Mouse (Mus musculus) kidney, adult 8-10 months (tissue): ENCODE data around the gene Arhgdib.

ENCODE experiments used
- DNase-seq, 2 experiments: peaks; one replicate each; pipeline ENCODE4 v3.0.0; 2022

The Arhgdib gene

DNA sequence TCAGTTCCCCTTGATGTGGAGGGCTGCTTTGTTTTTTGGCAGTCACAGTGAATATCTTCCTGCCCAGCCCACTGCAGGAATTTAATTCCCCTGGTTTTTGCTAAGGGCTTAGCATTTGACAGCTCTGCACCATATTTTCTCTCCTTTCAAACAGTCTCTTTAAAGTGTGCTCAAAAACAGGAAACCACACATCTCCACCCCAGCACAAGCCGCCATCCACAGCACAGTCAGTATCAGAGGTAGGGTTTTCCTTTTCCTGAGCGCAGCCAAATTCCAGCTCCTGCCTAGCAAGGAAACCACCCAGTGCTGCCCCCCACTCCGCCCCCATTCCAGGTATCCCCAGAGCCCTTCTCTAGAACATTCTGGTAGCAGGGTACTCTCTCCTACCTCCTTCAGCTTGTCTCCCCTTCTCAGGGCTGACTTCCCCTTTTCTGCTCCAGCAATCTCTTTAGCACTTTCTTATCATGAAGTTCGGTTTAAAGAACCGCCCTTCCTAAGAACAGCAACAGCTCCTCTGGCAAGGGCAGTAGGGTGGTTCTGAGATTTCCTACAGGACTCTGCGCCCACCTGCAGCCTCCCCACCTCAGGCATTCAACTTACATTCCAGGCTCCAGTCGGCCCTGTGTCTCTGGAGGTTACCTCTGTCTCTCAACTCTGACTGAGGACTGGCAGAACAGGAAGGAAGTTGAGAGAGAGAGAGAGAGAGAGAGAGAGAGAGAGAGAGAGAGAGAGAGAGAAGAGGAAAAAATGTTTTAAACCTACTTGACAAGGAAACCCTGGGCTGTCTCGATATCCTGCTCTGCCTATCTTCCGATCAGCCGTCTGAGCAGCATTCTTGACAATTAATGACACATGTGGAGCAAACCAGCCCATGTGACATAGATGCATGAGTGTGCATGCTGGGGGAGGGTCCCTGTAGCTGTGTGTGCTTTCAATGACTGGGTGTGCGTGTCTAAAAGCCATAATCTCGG is at the start of gene Arhgdib:
Arhgdib (minus strand) TSS at position 849 of the 971 bp plus-strand sequence.
- peak in 1 of 2 experiments; percentile 51 for DNase-seq

GRCm38 (mm10) chr6:136990557-136990956 is 48.9 kb upstream of the Arhgdib start:
- no peak for DNase-seq

DNA sequence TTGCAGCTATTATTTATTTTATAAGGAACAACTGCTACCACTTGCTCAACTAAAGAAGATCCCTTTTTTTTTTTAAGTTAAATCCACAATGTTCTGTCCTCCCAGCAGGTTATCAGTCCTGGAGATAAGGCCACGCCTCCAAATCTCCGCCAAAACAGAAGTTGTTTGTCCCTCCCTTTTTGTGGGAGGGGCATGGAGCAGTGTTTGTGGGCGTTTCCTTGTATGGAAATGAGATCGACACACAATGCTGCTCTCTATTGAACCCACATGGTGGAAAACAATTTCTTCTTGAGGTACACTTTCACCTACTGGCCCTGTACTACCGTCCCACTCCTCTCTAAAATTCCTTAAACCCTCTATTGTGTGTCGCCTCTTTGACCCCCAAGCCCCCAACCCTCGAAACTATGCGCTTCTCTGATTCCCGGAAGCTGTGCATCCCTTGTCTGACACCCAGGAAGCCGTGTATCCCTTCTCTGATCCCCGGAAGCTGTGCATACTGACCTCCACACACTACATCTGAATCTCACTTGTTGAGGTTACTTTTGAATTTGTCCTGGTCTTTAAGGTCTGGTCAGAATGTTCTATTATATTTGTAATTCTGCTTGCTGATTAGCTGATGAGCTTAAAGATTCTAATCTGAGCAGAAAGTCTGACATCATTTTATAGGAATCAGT is 48.3 kb upstream of the Arhgdib start:
- no peak for DNase-seq

DNA sequence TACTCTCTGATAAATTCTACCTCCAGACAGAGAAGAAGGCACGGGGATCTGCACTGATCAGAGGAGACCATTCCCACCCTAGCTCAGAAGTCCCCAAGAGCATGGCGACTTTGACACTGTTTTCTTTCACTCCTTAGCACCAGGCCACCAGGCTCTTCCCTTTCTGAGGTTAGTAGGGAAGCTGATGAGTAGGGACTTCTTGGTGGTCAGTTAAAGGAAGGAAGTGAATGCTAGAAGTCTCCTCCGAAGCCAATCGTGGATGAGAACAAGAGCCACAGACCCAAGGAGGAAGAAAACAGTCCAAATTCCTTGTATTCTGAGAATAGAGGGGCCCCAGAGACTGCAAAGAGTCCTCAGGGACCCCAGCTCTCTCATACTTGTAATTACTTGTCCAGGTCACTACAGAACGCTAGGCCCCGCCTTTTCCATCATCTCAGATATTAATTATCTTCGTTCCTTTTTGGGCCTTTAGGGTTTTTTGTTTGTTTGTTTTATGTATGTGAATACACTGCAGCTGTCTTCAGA is 46.9 kb upstream of the Arhgdib start:
- no peak for DNase-seq

DNA sequence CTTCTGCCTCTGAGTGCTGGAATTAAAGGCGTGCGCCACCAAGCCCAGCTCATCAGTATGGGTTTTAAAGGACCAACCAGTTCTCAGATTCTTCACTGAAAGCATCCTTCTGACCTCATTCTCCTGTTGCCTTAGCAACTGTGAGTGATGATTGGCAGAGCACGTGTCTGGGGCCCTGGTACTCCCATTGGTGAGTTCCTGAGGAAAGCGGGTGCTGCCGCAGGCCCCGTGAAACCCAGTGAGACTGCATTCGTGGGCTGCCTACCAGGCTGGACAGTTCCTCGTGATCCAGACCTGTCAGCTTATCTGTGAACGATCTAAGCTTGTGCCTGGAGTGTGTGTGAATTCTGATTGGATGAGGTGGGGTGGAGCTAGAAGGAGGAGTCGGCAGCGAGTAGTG is 45.0 kb upstream of the Arhgdib start:
- DNase-seq, result no peak

DNA sequence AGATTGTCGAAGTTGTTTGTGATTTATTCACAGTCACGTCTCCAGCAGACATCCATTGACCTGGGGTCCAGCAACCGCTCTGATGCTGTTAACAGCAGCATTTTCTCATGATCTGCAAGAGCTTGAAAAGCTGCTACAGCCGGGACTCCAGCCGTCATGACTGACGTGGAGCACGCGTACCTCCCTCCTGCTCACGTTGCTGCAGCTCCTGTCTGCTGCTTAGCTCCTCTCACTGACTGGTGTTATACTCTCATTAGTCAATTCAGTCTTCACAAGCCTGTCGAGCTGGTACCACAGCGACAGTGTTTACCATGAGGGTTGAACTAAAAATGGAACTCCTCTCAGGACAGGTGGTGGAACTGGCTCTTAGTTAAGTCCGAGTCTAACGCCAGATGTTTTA is 44.3 kb upstream of the Arhgdib start:
- no peak for DNase-seq

DNA sequence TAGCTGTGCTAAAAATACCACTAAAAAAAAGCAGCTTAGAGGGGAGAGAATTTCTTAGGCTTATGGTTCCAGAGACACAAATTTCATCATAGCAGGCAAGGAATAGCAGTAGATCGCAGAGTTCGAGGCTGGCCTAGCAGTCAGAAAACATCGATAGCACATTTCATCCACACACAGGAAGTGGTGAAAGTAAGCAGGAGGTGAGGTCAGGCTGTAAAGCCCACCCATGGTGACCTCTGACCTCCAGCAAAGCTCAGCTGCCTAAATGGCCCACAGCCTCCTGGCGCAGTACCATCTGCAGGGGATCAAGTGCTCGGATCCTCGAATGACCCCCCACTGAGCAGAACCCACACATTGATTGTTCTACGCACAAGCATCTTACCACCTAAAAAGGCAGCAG is 41.5 kb upstream of the Arhgdib start:
- no peak for DNase-seq

DNA sequence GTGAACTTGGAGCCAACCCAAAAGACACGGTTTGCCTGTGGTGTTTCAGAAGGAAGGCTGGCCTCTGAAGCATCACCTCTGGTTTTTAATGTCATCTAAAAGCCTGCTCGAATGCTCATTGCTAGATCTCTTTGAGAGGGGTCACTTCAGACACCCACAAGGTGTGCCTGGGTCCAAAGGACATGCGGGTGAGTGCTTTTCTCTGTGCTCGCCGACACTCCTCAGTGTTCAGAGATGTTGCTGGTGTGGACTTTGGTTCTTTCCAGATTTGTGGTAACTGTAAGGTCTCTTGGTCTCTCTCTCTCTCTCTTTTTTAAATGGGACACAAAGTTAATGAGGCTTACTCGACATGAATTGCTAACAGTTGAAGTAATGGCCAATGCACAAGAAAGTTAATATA is 40.9 kb upstream of the Arhgdib start:
- DNase-seq, result peak in 1 of 2 experiments; percentile 20

- DNase-seq, result peak in 1 of 2 experiments; percentile 12
Measured at GRCm38 (mm10) chr6:136980331-136980746, 38.6 kb upstream of the Arhgdib start.

- DNase-seq, result no peak
Measured at GRCm38 (mm10) chr6:136979274-136980082, 37.8 kb upstream of the Arhgdib start.

- DNase-seq, result peak in 1 of 2 experiments; percentile 8
Measured at GRCm38 (mm10) chr6:136968877-136969276, 27.2 kb upstream of the Arhgdib start.

GRCm38 (mm10) chr6:136967466-136967865 is 25.8 kb upstream of the Arhgdib start:
- no peak for DNase-seq

DNA sequence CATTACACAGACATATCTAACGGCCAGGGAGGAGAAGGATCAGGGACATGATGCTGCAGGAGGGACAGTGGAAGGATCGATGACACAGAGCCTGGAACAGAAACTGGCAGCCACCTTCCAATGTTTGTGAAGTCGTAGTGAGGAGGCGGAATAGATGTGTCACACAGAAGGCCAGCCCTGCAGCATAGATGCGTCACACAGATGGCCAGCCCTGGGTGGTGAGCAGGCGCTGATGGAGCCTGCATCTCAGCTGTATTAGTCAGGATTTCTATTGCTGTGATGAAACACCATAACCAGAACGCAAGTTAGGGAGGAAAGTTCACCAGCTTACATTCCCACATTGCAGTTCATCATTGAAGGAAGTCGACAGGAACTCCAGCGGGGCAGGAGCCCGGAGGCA is 24.2 kb upstream of the Arhgdib start:
- DNase-seq, result no peak

GRCm38 (mm10) chr6:136964609-136965510 is 23.2 kb upstream of the Arhgdib start:
- DNase-seq, result no peak

DNA sequence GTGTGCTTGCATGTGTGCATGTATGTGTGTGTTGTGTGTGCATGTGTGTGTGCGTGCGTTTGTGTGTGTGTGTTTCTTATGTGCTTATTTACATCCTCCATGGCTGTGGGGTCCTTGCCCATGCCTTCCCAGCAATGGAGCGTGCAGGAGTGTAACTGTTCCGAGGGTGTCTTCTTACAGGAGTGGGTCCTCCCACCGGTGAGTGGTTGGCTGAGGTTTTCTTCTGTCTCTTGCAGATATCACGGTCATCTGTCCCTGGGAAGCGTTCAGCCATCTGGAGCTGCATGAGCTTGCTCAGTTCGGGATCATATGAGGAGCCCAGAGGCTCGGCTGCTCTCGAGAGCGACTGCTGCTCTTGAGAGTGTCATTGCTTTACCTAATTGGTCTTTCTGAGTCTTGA is 21.3 kb upstream of the Arhgdib start:
- DNase-seq, result no peak

GRCm38 (mm10) chr6:136959131-136959530 is 17.4 kb upstream of the Arhgdib start:
- no peak for DNase-seq

DNA sequence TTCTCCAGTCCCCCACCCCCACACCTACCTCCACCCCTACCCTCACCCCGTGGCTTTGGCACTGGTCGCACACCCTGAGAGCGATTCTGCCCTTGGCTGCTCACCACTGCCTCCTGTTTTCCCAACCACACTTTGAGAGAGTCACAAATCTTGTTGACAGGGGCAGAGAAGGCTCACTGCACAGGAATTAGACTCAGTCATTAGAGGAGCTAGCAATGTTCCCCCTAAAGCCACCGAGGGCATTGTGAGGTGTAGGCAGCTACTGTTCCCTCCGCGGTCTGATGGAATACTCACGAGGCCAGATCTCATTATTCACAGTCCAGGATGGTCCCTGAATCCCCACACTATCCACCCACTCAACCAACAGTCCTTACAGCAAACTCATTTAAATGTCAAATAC is 15.4 kb upstream of the Arhgdib start:
- DNase-seq, result no peak

- DNase-seq, result no peak
Measured at GRCm38 (mm10) chr6:136955240-136955639, 13.5 kb upstream of the Arhgdib start.

DNA sequence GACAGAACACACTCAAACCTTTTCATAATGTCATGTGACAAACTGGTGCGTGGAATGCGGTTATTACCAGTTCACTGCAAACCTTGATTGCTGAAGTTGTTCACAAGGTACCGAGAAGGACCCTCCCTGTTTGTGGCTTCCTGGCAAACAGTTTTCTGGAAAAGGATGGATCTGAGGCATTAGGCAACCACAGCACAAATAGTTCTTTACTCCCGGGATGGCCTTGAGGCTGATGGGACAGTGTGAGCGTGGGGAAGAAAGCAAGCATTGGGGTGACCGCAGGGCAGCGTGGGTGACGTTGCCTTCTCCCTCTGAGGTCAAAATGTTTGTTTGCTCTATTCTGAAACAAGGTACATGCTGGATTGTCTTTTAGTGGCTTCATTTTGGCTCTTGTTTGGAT is 13.0 kb upstream of the Arhgdib start:
- DNase-seq, result no peak

- no peak for DNase-seq
Measured at GRCm38 (mm10) chr6:136954192-136954591, 12.5 kb upstream of the Arhgdib start.

DNA sequence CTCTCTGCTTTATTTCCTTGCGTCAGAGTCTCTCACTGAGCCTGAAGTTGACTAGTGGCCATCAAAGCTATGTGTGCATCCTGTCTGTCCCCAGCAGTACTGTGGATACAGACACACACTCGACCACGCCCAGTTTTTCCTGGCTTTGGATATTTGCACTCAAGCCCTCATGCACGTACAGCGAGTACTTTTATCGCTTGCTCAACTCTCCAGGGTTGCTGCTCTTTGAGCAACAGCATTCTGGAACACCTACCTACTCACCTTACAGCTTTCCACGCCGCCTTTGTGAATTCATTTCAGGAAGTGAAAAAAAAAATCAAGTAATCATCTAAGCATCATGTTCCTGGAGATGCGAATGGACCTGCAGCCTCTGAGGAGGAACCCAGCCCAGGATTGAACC is 11.2 kb upstream of the Arhgdib start:
- DNase-seq, result no peak

DNA sequence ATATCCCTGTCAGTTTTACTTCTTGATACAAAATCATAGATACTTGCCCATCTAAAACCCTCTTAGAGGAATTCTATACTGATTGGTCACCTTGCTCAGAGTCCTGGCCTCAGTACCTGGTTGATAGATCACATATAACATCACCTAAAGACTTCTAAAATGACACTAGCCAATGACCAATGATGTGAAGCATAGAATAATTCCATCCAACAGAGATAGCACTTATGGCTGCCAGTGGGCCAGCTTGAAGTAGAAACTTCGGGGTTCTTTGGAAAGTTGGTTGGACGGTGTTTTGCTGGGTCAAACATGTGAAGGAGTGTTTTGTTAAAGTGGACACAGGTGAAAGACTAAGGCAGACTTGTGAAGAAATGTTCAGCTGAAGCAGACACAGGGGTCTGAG is 8.5 kb upstream of the Arhgdib start:
- DNase-seq, result no peak
